Mouse (Mus musculus) liver, adult 2 months (tissue): ENCODE measurements around the gene Cenpn. TPM values are rescaled to one million over a fixed set of nuclear protein-coding genes. Genes with fewer than 3 reads are reported as not detected.
A peak's percentile ranks its signal among the peaks of the same experiment; 100 is the strongest.

Source experiments
- DNase-seq: peaks from one replicate; pipeline ENCODE4 v3.0.0-alpha.2; 2011; ENCODE audit warnings: low read depth, low spot score; ENCODE audit errors: extremely low read depth
- H3K27ac ChIP-seq: fragments of 200-500 bp; replicated peaks from 2 replicates; pipeline ENCODE4 v1.5.1; 2012; ENCODE audit warnings: low read depth, mild to moderate bottlenecking, control low read depth, inconsistent platforms, low read length; ENCODE audit not compliant: insufficient read depth
- H3K27me3 ChIP-seq: fragments of 200-500 bp; 2 replicates; pipeline ENCODE4 v1.6.1; 2012; ENCODE audit warnings: mild to moderate bottlenecking, moderate library complexity, low read length, inconsistent platforms; ENCODE audit not compliant: control insufficient read depth, insufficient read depth
- H3K36me3 ChIP-seq: fragments of 200-500 bp; 2 replicates; pipeline ENCODE4 v1.6.1; 2012; ENCODE audit warnings: low read length, inconsistent platforms; ENCODE audit not compliant: control insufficient read depth, insufficient read depth
- H3K4me1 ChIP-seq: fragments of 200-500 bp; 2 replicates; pipeline ENCODE4 v1.6.1; 2011; ENCODE audit warnings: low read length; ENCODE audit not compliant: control insufficient read depth, insufficient read depth
- H3K4me3 ChIP-seq: fragments of 200-500 bp; 2 replicates; pipeline ENCODE4 v1.5.1; 2011; ENCODE audit warnings: low read depth, mild to moderate bottlenecking, control low read depth, low read length, moderate library complexity; ENCODE audit not compliant: insufficient read depth
- H3K79me2 ChIP-seq: fragments of 200-500 bp; 2 replicates; pipeline ENCODE4 v1.6.1; 2012; ENCODE audit warnings: inconsistent platforms, mild to moderate bottlenecking, low read length, moderate library complexity; ENCODE audit not compliant: control insufficient read depth, insufficient read depth
- H3K9ac ChIP-seq: fragments of 200-500 bp; 2 replicates; pipeline ENCODE4 v1.6.1; 2012; ENCODE audit warnings: low read depth, mild to moderate bottlenecking, control low read depth, inconsistent platforms, low read length
- CTCF ChIP-seq: fragments of 200-500 bp; IDR thresholded peaks from 2 replicates; pipeline ENCODE4 v1.5.1; 2011; ENCODE audit warnings: low read depth, low read length, control low read depth
- POLR2A ChIP-seq: fragments of 200-500 bp; IDR thresholded peaks from 2 replicates; pipeline ENCODE4 v1.6.1; 2011; ENCODE audit warnings: low read length, control low read depth; ENCODE audit not compliant: insufficient read depth; ENCODE audit errors: extremely low read depth
- WGBS: fragments of 180-500 bp; shearing (Covaris S2); methylation state at CpG from one replicate; pipeline ENCODE4 v1.1.7; 2018; 5-methylcytosine and 5-hydroxymethylcytosine counted together
- polyA plus RNA-seq: library from polyadenylated mRNA; depleted of rRNA; stranded (reverse); fragments of >200 nt; gene quantifications from 2 replicates; pipeline ENCODE4 v1.2.3, GENCODE M21; 2012
- total RNA-seq: library from RNA; depleted of rRNA; stranded (reverse); fragments of >200 nt; gene quantifications from 2 replicates; pipeline ENCODE4 v1.2.3, GENCODE M21; 2014

The Cenpn gene
- total and polyA plus RNA-seq, 2 experiments, result 0.72 to 0.74 TPM

- no peak within 1 kb of the TSS for H3K27ac ChIP-seq
- peaks cover 24% of the 10 kb centered on the region; the same call in 1 of the 2 replicates for H3K79me2 ChIP-seq
- H3K4me3 ChIP-seq, result peak within 1 kb of the TSS; percentile 92
- H3K36me3 ChIP-seq, result no peaks in the 10 kb centered on the region
- under 1% methylated on average over 46 of the region's 46 CpGs for WGBS
- peak; percentile 66 for DNase-seq
- H3K4me1 ChIP-seq, result peaks cover 11% of the 10 kb centered on the region; the same call in 1 of the 2 replicates
- no peaks in the 10 kb centered on the region for H3K27me3 ChIP-seq
- TF ChIP-seq POLR2A (0 out of 2 replicates have a peak, but pooled peaks have one; percentile 28), CTCF (peak; percentile 79)
- peak within 1 kb of the TSS; percentile 91 for H3K9ac ChIP-seq
Measured at GRCm38 (mm10) chr8:116943161-116943554, 21.6 kb downstream of the Cenpn start, which contains the start of gene Atmin. TSS of gene Atmin (plus strand) at chr8:116943393.

DNA sequence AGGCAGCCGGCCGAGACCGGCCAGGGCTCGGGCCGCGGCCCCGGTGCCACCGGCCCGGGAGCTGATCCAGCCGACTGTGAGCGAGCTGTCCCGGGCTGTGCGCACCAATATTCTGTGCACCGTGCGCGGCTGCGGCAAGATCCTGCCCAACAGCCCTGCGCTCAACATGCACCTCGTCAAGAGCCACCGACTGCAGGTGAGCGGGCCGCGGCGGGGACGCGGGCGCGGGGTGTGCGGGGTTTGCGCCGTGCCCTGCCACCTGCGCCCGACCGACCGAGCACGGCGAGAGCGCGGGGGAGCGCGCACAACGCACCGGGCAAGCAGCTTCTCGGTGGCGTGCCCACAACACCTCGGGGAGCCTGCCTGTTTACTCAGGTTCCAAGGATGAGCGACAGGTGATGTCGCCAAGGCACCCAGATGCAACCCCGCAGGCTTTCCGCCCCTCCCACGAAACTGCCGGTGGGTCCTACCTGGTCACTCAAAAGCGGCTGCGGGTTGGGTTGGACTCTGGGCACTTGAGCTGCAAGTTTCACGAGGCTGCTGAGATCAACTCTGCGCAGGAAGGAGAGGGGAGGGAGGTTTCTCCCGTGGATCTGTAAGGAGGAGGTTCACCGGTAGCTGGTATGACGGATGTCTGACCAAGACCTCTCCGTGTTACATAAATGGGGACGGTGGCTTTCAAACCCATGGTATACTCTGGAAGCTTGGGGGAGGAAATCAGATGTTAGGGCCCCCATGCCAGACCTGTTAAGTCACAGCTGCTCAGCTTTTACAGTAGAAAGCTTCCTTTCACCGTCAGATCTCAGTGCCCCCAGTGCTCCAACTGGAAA is 22.2 kb downstream of the Cenpn start:
- no peaks in the 10 kb centered on the region for H3K36me3 ChIP-seq
- WGBS, result under 1% methylated on average over 62 of the region's 62 CpGs
- peak overlapping the region; percentile 92 for H3K4me3 ChIP-seq
- no peaks in the 10 kb centered on the region for H3K27me3 ChIP-seq
- no peak overlapping the region for H3K27ac ChIP-seq
- no peak for DNase-seq
- peaks cover 24% of the 10 kb centered on the region; the same call in 1 of the 2 replicates for H3K79me2 ChIP-seq
- TF ChIP-seq CTCF (no peak), POLR2A (no peak)
- peaks cover 11% of the 10 kb centered on the region; the same call in 1 of the 2 replicates for H3K4me1 ChIP-seq
- peak overlapping the region; percentile 91 for H3K9ac ChIP-seq

- WGBS, result 14% methylated on average over 4 of the region's 4 CpGs
- Histone ChIP-seq H3K27me3 (no peaks in the 10 kb centered on the region), H3K36me3 (no peaks in the 10 kb centered on the region), H3K79me2 (peaks cover 24% of the 10 kb centered on the region; the same call in 1 of the 2 replicates), H3K27ac (no peak overlapping the region), H3K4me3 (peak overlapping the region; percentile 92; the same call in 1 of the 2 replicates), H3K9ac (no peak overlapping the region), H3K4me1 (peaks cover 11% of the 10 kb centered on the region; the same call in 1 of the 2 replicates)
- TF ChIP-seq CTCF (no peak), POLR2A (no peak)
- DNase-seq, result no peak
Measured at GRCm38 (mm10) chr8:116944385-116944696, 22.8 kb downstream of the Cenpn start.

GRCm38 (mm10) chr8:116945169-116945910 is 23.8 kb downstream of the Cenpn start:
- no peak overlapping the region for H3K27ac ChIP-seq
- DNase-seq, result no peak
- peaks cover 11% of the 10 kb centered on the region; the same call in 1 of the 2 replicates for H3K4me1 ChIP-seq
- no peaks in the 10 kb centered on the region for H3K27me3 ChIP-seq
- TF ChIP-seq POLR2A (no peak), CTCF (no peak)
- H3K4me3 ChIP-seq, result no peak overlapping the region
- H3K36me3 ChIP-seq, result no peaks in the 10 kb centered on the region
- H3K9ac ChIP-seq, result no peak overlapping the region
- H3K79me2 ChIP-seq, result peaks cover 29% of the 10 kb centered on the region; the same call in 1 of the 2 replicates
- WGBS, result 81% methylated on average over 9 of the region's 9 CpGs

GRCm38 (mm10) chr8:116946268-116946838 is 24.8 kb downstream of the Cenpn start:
- peaks cover 31% of the 10 kb centered on the region; the same call in 1 of the 2 replicates for H3K79me2 ChIP-seq
- no peak overlapping the region for H3K9ac ChIP-seq
- H3K27me3 ChIP-seq, result no peaks in the 10 kb centered on the region
- 0 out of 2 replicates have a peak overlapping the region, but pooled peaks have one; percentile 6 for H3K27ac ChIP-seq
- TF ChIP-seq POLR2A (no peak), CTCF (no peak)
- WGBS, result 73% methylated on average over 21 of the region's 21 CpGs
- H3K4me1 ChIP-seq, result peaks cover 11% of the 10 kb centered on the region; the same call in 1 of the 2 replicates
- peak overlapping the region; percentile 21 for H3K4me3 ChIP-seq
- no peak for DNase-seq
- H3K36me3 ChIP-seq, result no peaks in the 10 kb centered on the region
